Mouse (Mus musculus): ENCODE results near the gene Rcsd1.
A peak's percentile ranks its signal among the peaks of the same experiment; 100 is the strongest.

DNA sequence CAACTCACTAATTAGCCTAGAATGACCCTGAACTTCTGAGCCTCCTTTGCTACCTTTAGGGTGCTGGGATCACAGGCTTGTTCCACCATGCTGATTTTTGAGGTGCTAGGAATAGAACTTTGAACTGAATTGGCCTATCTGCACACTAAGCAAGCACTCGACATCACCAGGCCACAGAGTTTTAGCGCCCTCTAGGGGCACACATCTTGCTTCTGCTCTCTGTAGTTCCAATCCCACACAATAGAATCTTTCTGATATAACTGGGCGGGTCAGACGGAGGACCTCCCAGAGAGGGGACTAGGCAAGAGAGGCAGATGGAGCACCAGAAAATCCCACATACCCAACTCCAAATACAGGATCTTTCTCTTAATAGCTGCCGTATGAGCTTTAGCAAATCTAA is 51.0 kb downstream of the Rcsd1 start:
- TF ChIP-seq POLR2A (IDR thresholded peaks at IDR 0.05; ENCODE audit: borderline replicate concordance, extremely low read depth, low read depth, low read length), result no peak
- TF ChIP-seq CTCF (IDR thresholded peaks at IDR 0.05; ENCODE audit: insufficient read depth, low read length), result peak; percentile 91

Data from lung, adult 2 months (tissue).